Mouse (Mus musculus): ENCODE data around the gene Hmg20a. TPM values are rescaled to one million over a fixed set of nuclear protein-coding genes. Genes with fewer than 3 reads are reported as not detected.

Gene Hmg20a
- polyA plus RNA-seq, 1 experiment from 2014 or later, result 56.9 TPM

DNA sequence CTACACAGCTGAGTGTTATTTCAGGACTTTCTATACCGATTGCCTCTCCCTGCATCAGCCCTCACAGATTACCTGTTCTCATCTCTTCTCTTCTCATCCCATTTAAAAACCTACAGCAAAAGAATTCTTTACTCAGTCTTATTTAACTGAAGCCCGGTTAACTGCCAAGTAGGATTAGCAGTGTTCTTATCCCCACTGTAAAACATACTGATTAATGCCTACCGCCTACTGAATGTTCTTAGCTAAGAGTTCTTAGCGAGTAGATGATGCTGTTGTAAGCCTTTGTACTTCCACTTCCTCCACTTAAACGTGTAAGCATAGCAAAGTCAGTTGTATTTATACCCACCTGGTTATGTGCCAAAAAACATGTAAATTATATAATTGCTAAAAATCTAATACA is 42.6 kb downstream of the Hmg20a start:
- Histone ChIP-seq H3K27me3 (ENCODE audit: insufficient read depth, poor library complexity, severe bottlenecking) (no peaks in the 10 kb centered on the region), H3K36me3 (no peaks in the 10 kb centered on the region), H3K4me3 (no peak overlapping the region), H3K27ac (no peak overlapping the region), H3K4me1 (peaks cover 31% of the 10 kb centered on the region), H3K9me3 (no peaks in the 10 kb centered on the region)
- DNase-seq (ENCODE audit: low spot score), result no peak
- WGBS, result 83% methylated on average over 5 of the region's 5 CpGs

DNA sequence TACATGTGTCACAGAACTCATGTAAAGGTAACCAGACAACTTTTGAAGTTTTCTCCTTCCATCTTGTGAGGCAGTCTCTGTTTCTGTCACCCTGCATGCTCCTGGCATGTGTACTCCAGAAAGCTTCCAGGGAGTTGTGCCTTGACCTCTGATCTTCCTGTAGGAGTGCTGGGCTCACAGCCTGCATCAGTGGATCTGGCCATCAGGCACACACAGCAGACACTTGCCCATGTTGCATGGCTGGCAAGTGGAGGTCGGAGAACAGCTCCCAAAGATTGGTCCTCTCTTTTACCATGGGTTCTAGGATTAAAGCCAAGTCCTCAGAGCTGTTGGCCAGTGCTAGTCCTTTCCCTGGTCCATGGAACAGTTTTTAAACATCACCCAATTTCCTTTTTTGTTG is 44.2 kb downstream of the Hmg20a start:
- H3K9me3 ChIP-seq, result no peaks in the 10 kb centered on the region
- no peak overlapping the region for H3K4me3 ChIP-seq
- no peak overlapping the region for H3K27ac ChIP-seq
- no peak for DNase-seq (ENCODE audit: low spot score)
- peaks cover 5% of the 10 kb centered on the region for H3K36me3 ChIP-seq
- H3K27me3 ChIP-seq (ENCODE audit: insufficient read depth, poor library complexity, severe bottlenecking), result no peaks in the 10 kb centered on the region
- H3K4me1 ChIP-seq, result peaks cover 37% of the 10 kb centered on the region
- 90% methylated on average over 1 of the region's 1 CpGs for WGBS

DNA sequence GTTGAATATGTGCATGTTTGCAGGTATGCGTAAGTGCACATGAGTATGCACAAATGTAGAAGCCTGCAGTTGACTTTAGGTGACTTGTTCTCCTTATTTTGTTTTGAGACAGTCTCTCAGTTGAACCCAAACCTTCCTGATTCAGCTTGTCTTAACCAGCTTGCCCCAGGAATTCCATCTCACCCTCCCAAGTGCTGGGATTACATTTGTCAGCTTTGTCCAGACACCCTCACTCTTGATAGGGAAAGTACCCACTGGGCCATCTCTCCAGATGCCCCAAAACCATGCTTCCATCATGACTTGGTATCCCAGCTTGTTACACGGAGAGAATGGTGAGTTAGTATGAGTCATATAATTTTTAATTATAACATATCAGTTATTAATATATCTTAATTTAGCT is 44.6 kb downstream of the Hmg20a start:
- H3K36me3 ChIP-seq, result peaks cover 10% of the 10 kb centered on the region
- H3K4me1 ChIP-seq, result peaks cover 37% of the 10 kb centered on the region
- no peaks in the 10 kb centered on the region for H3K27me3 ChIP-seq (ENCODE audit: insufficient read depth, poor library complexity, severe bottlenecking)
- no peak for DNase-seq (ENCODE audit: low spot score)
- no peak overlapping the region for H3K27ac ChIP-seq
- no peak overlapping the region for H3K4me3 ChIP-seq
- WGBS, result 90% methylated on average over 2 of the region's 2 CpGs
- no peaks in the 10 kb centered on the region for H3K9me3 ChIP-seq

- Histone ChIP-seq H3K36me3 (peaks cover 18% of the 10 kb centered on the region), H3K4me1 (peaks cover 37% of the 10 kb centered on the region), H3K9me3 (no peaks in the 10 kb centered on the region), H3K4me3 (no peak overlapping the region), H3K27me3 (ENCODE audit: insufficient read depth, poor library complexity, severe bottlenecking) (no peaks in the 10 kb centered on the region), H3K27ac (peak overlapping the region; percentile 1; the same call in 1 of the 2 replicates)
- DNase-seq (ENCODE audit: low spot score), result no peak
- WGBS, result 63% methylated on average over 4 of the region's 4 CpGs
Measured at GRCm38 (mm10) chr9:56463686-56464515, 45.5 kb downstream of the Hmg20a start.

DNA sequence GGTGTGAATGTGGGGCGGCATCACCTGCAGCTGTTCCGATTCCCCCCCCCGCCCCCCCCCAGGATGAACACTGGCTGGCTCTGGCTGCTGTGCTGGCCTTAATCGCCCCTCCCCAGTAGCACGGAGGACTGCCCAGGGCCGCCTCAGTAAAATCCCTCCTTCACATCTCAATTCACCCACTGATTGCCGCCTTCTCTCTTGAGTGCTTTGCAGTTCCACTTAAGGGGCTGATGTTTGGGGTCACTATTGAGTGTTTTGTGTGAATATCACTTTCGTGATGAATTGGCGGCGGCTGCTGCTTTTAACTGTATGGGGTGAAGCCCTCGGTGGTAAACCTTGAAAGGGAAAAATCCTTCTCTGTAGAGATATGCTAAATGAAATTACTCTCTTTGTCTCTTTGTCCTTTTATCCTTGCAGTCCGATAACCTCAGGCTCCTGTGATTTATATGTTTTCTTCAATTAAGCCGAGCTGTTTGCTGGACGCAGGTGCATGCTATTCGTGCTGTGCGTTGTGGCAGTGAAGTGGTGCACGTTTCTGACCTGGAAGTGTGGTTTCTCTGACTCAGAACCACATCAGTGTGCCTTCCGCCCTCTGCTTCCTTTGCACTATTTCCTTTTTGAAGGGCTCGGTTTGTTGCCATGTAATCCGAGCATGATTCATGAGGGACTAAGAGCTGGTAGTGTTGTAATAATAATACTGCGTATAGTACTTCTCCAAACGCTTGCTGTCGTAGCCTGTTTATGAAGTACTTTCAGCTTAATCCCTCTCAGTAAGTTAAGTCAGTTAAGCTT is 46.6 kb downstream of the Hmg20a start:
- peak overlapping the region; percentile 67; the same call in 1 of the 2 replicates for H3K27ac ChIP-seq
- H3K4me1 ChIP-seq, result peaks cover 48% of the 10 kb centered on the region
- H3K9me3 ChIP-seq, result no peaks in the 10 kb centered on the region
- no peak for DNase-seq (ENCODE audit: low spot score)
- H3K27me3 ChIP-seq (ENCODE audit: insufficient read depth, poor library complexity, severe bottlenecking), result no peaks in the 10 kb centered on the region
- peak overlapping the region; percentile 24; the same call in 1 of the 2 replicates for H3K4me3 ChIP-seq
- 66% methylated on average over 23 of the region's 23 CpGs for WGBS
- peaks cover 24% of the 10 kb centered on the region for H3K36me3 ChIP-seq

GRCm38 (mm10) chr9:56466251-56466650 is 47.8 kb downstream of the Hmg20a start:
- H3K27me3 ChIP-seq (ENCODE audit: insufficient read depth, poor library complexity, severe bottlenecking), result no peaks in the 10 kb centered on the region
- peaks cover 56% of the 10 kb centered on the region for H3K4me1 ChIP-seq
- no peak overlapping the region for H3K4me3 ChIP-seq
- H3K27ac ChIP-seq, result peak overlapping the region; percentile 37; the same call in 1 of the 2 replicates
- H3K36me3 ChIP-seq, result peaks cover 24% of the 10 kb centered on the region
- no peak for DNase-seq (ENCODE audit: low spot score)
- 73% methylated on average over 4 of the region's 4 CpGs for WGBS
- H3K9me3 ChIP-seq, result no peaks in the 10 kb centered on the region

DNA sequence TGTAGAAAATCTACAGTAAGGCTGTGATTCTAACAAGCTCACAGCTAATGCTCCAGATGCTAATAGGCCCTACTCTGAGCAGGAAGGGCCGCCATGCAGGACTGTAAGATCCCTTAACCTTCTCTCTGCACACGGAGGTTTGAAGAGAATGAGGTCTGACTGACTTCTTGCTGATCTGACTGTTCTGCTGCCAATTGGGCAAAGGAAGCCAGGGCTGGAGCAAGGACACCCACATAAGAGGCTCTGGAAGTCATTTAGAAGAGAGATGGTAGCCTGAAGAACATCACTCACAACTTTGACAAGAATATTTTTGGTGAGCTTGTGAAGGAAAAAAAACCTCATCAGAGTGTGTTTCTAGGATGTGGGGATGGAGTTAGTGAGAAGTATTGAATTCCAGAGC is 51.2 kb downstream of the Hmg20a start:
- Histone ChIP-seq H3K27me3 (ENCODE audit: insufficient read depth, poor library complexity, severe bottlenecking) (no peaks in the 10 kb centered on the region), H3K27ac (no peak overlapping the region), H3K4me3 (no peak overlapping the region), H3K4me1 (peaks cover 38% of the 10 kb centered on the region), H3K36me3 (peaks cover 50% of the 10 kb centered on the region), H3K9me3 (no peaks in the 10 kb centered on the region)
- WGBS, result 39% methylated on average over 2 of the region's 2 CpGs
- no peak for DNase-seq (ENCODE audit: low spot score)

- Histone ChIP-seq H3K36me3 (peaks cover 56% of the 10 kb centered on the region), H3K9me3 (no peaks in the 10 kb centered on the region), H3K27me3 (ENCODE audit: insufficient read depth, poor library complexity, severe bottlenecking) (no peaks in the 10 kb centered on the region), H3K4me3 (no peak overlapping the region), H3K27ac (peak overlapping the region; percentile 65), H3K4me1 (peaks cover 32% of the 10 kb centered on the region)
- 14% methylated on average over 7 of the region's 7 CpGs for WGBS
- DNase-seq (ENCODE audit: low spot score), result no peak
Measured at GRCm38 (mm10) chr9:56470291-56470690, 51.9 kb downstream of the Hmg20a start.

GRCm38 (mm10) chr9:56478975-56479647 is 60.7 kb downstream of the Hmg20a start:
- DNase-seq (ENCODE audit: low spot score), result no peak
- Histone ChIP-seq H3K27ac (no peak overlapping the region), H3K27me3 (ENCODE audit: insufficient read depth, poor library complexity, severe bottlenecking) (no peaks in the 10 kb centered on the region), H3K9me3 (no peaks in the 10 kb centered on the region), H3K4me3 (no peak overlapping the region), H3K36me3 (peaks cover 57% of the 10 kb centered on the region), H3K4me1 (no peaks in the 10 kb centered on the region)
- 86% methylated on average over 5 of the region's 5 CpGs for WGBS

DNA sequence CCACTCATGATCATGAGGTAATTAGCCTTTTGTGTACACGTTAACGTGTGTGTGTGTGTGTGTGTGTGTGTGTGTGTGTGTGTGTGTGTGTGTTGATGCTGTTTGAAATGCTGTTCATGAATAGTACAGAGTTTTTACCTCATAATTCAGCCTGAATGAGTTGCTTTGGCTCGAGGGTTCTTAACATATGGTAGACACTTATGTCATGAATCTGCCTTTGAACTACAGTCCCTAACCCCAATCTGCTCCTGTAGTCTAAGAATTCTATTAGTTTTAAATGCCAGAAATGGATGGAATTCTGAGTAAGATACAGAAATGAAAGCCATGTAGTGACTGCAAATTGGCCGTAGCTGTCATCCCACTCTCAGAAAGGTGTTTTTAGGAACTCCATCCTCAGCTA is 64.2 kb downstream of the Hmg20a start:
- Histone ChIP-seq H3K27ac (no peak overlapping the region), H3K36me3 (peaks cover 39% of the 10 kb centered on the region; the same call in 1 of the 2 replicates), H3K27me3 (ENCODE audit: insufficient read depth, poor library complexity, severe bottlenecking) (no peaks in the 10 kb centered on the region), H3K9me3 (no peaks in the 10 kb centered on the region), H3K4me3 (no peak overlapping the region), H3K4me1 (peaks cover 14% of the 10 kb centered on the region)
- WGBS, result 90% methylated on average over 4 of the region's 4 CpGs
- DNase-seq (ENCODE audit: low spot score), result no peak

DNA sequence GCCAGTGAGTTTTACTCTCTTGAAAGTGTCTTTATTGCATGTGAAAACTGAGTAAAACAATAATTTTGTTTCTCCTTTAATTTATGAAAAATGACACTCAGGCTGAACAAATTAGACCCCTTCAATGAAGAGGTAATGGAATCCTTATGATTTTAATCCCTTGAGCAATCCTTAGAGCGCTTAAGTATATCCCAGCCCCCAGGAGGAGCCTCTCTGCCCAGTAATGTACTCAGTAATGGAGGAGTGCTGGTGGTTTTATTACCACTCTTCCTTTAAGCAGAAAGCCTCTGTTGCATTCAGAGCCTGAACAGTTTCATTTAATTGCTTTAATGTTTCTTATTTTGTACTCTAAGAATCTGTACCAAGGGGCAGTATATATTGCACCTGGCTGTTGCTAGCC is 67.0 kb downstream of the Hmg20a start:
- Histone ChIP-seq H3K4me3 (no peak overlapping the region), H3K4me1 (peaks cover 21% of the 10 kb centered on the region), H3K9me3 (no peaks in the 10 kb centered on the region), H3K27ac (no peak overlapping the region), H3K27me3 (ENCODE audit: insufficient read depth, poor library complexity, severe bottlenecking) (no peaks in the 10 kb centered on the region), H3K36me3 (peaks cover 62% of the 10 kb centered on the region)
- no peak for DNase-seq (ENCODE audit: low spot score)
- WGBS, result 96% methylated on average over 1 of the region's 1 CpGs

DNA sequence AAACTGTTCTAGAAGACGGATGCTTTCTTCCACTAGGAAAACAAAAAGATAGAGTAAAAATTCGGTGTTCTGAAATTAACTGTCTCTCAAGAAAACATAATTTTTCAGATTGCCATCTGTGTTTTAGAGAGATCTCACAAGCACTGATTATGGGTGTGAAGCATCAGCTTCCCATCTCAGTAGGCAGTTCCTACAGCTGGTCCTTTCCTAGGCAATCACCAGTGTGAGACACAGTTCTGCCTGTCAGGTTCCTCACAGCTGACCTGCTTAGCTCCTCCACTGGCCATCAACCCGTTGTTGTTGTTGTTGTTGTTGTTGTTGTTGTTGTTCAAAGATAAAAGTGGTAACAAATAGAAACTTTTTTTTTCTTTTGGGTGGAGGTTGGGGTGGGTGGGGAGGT is 67.7 kb downstream of the Hmg20a start:
- 76% methylated on average over 3 of the region's 3 CpGs for WGBS
- peaks cover 66% of the 10 kb centered on the region for H3K36me3 ChIP-seq

GRCm38 (mm10) chr9:56487651-56488050 is 69.2 kb downstream of the Hmg20a start:
- Histone ChIP-seq H3K36me3 (peaks cover 70% of the 10 kb centered on the region), H3K27me3 (ENCODE audit: insufficient read depth, poor library complexity, severe bottlenecking) (no peaks in the 10 kb centered on the region), H3K4me1 (peaks cover 21% of the 10 kb centered on the region), H3K9me3 (no peaks in the 10 kb centered on the region), H3K4me3 (no peak overlapping the region), H3K27ac (no peak overlapping the region)
- WGBS, result 82% methylated on average over 3 of the region's 3 CpGs
- DNase-seq (ENCODE audit: low spot score), result no peak

More for the DNA sequence above, 67.7 kb downstream of the Hmg20a start:
- peaks cover 21% of the 10 kb centered on the region for H3K4me1 ChIP-seq
- no peak for DNase-seq (ENCODE audit: low spot score)
- no peaks in the 10 kb centered on the region for H3K9me3 ChIP-seq
- no peak overlapping the region for H3K4me3 ChIP-seq
- no peaks in the 10 kb centered on the region for H3K27me3 ChIP-seq (ENCODE audit: insufficient read depth, poor library complexity, severe bottlenecking)
- H3K27ac ChIP-seq, result no peak overlapping the region

All from heart, embryonic 10.5 days (tissue).